Mouse (Mus musculus) neural tube, postnatal 0 days (tissue): ENCODE measurements around the gene Olfr364-ps1. TPM values are rescaled to one million over a fixed set of nuclear protein-coding genes. Genes with fewer than 3 reads are reported as not detected.

Experiments used
- polyA plus RNA-seq: library from polyadenylated mRNA; unstranded; fragments of >200 nt; fragmentation: Nextera tagmentation; extraction: Ambion mirVana; gene quantifications from 2 replicates; pipeline ENCODE4 v1.2.1, GENCODE M21; 2015

Olfr364-ps1 gene
- not detected in 2 replicates for polyA plus RNA-seq

GRCm38 (mm10) chr2:37139022-37139421 is at the start of gene Olfr364-ps1:
Gene Olfr364-ps1 (plus strand): TSS chr2:37139322.

GRCm38 (mm10) chr2:37117810-37118209 is 21.3 kb upstream of the Olfr364-ps1 start, which contains the start of gene Olfr362:
Gene Olfr362 (minus strand): TSS chr2:37117910.

GRCm38 (mm10) chr2:37187898-37188297 is 48.8 kb downstream of the Olfr364-ps1 start, which contains the start of gene Olfr365:
Gene Olfr365 (plus strand): TSS chr2:37188198.

Other genes starting within 250 kb of the Olfr364-ps1 start
- not detected in 2 replicates for gene Olfr353, start 246.4 kb upstream of the Olfr364-ps1 start, polyA plus RNA-seq
- not detected in 2 replicates for gene Olfr354, start 233.6 kb upstream of the Olfr364-ps1 start, polyA plus RNA-seq
- gene Olfr355, start 210.4 kb upstream of the Olfr364-ps1 start, polyA plus RNA-seq: not detected in 2 replicates
- not detected in 2 replicates for gene Olfr356, start 202.2 kb upstream of the Olfr364-ps1 start, polyA plus RNA-seq
- not detected in 2 replicates for gene Olfr357, start 145.5 kb upstream of the Olfr364-ps1 start, polyA plus RNA-seq
- not detected in 2 replicates for gene Olfr358, start 130.0 kb upstream of the Olfr364-ps1 start, polyA plus RNA-seq
- gene Olfr360, start 73.6 kb upstream of the Olfr364-ps1 start, polyA plus RNA-seq: not detected in 2 replicates
- not detected in 2 replicates for gene Olfr361, start 50.0 kb upstream of the Olfr364-ps1 start, polyA plus RNA-seq
- not detected in 2 replicates for gene Olfr362, start 21.4 kb upstream of the Olfr364-ps1 start, polyA plus RNA-seq
- not detected in 2 replicates for gene Olfr365, start 48.9 kb downstream of the Olfr364-ps1 start, polyA plus RNA-seq
- gene Olfr366, start 72.3 kb downstream of the Olfr364-ps1 start, polyA plus RNA-seq: not detected in 2 replicates
- not detected in 2 replicates for gene Olfr368, start 187.2 kb downstream of the Olfr364-ps1 start, polyA plus RNA-seq
- 28.8 and 30.4 TPM in 2 replicates for gene Pdcl, start 220.0 kb downstream of the Olfr364-ps1 start, polyA plus RNA-seq